In the genomic region with DNA sequence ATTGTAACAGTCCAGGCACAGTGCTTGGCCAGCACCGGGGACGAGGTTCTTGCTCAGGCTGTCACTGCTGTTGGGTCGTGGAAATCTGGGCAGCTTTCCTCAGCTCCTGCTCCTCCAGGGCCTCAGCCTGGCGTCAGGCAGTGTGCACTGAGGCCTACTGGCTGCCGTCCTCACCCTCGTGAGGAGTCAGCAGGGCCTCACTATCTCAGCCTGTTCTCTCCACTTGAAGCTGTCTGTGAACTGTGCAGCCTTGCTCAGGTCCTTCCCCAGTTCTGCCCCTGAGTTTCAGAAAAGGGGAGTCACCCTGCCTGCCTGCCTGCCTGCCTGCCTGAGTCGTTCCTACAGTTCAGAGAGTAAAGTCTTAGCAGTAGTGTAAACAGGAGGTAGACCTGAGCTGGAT, we compare ENCODE assay signal across 28 mouse cellular contexts. TPM values are rescaled to one million over a fixed set of nuclear protein-coding genes. Genes with fewer than 3 reads are reported as not detected.
DNase-seq lines count a peak whose midpoint lies in the region; ATAC-seq lines count a peak whose summit lies in the region.
"Had no signal": no experiment of that assay in that cellular context is flagged by ENCODE, and none has a peak within 500 bp of the region (broad histone marks: within the 10 kb centered on the region; RNA-seq: fewer than 3 reads in every experiment).

No protein-coding gene starts in this region.

- H3K36me3 ChIP-seq in heart, embryonic 12.5 days = peaks cover 34% of the 10 kb centered on the region
- H3K36me3 ChIP-seq in heart, embryonic 16.5 days (ENCODE audit: control insufficient read depth, insufficient read depth) = no peaks in the 10 kb centered on the region

- intact Hi-C loops in heart, postnatal 36 days (cut with DNase I) = no loop called here
- intact Hi-C loops in heart, postnatal 14 days (cut with DNase I) = no loop called here

- peaks cover 30% of the 10 kb centered on the region for H3K4me1 ChIP-seq in heart, embryonic 12.5 days (replicated peaks)
- H3K4me1 ChIP-seq in heart, embryonic 16.5 days (ENCODE audit: control insufficient read depth, insufficient read depth, low read length) = peaks cover 18% of the 10 kb centered on the region
- H3K4me1 ChIP-seq: embryonic facial prominence, embryonic 15.5 days; kidney, embryonic 15.5 days had no signal

- 60% methylated on average over 7 of the region's 7 CpGs for WGBS in heart, embryonic 12.5 days
- WGBS in heart, embryonic 16.5 days = 31% methylated on average over 7 of the region's 7 CpGs

- H3K4me3 ChIP-seq in heart, embryonic 12.5 days = no peak overlapping the region
- H3K4me3 ChIP-seq in heart, embryonic 16.5 days (ENCODE audit: low read length) = no peak overlapping the region
- H3K4me3 ChIP-seq: embryonic facial prominence, embryonic 10.5 days; embryonic facial prominence, embryonic 15.5 days; forebrain, embryonic 12.5 days; kidney, embryonic 15.5 days; limb, embryonic 12.5 days; midbrain, embryonic 12.5 days had no signal

- peak; percentile 57; the same call in 1 of the 2 replicates for ATAC-seq in heart, embryonic 12.5 days (ENCODE audit: insufficient number of reproducible peaks, low FRiP score)
- ATAC-seq in heart, embryonic 16.5 days (replicated peaks; ENCODE audit: extremely low read depth, insufficient read depth, low FRiP score) = peak; percentile 53

- no peaks in the 10 kb centered on the region for H3K27me3 ChIP-seq in heart, embryonic 12.5 days (replicated peaks)
- no peaks in the 10 kb centered on the region for H3K27me3 ChIP-seq in heart, embryonic 16.5 days (ENCODE audit: control insufficient read depth, insufficient read depth, low read length)
- H3K27me3 ChIP-seq: embryonic facial prominence, embryonic 15.5 days; forebrain, embryonic 12.5 days; kidney, embryonic 15.5 days; limb, embryonic 12.5 days; midbrain, embryonic 12.5 days had no signal

- H3K4me2 ChIP-seq in heart, embryonic 12.5 days = no peak overlapping the region
- no peak overlapping the region for H3K4me2 ChIP-seq in heart, embryonic 16.5 days (ENCODE audit: low read depth, low read length)
- H3K4me2 ChIP-seq: embryonic facial prominence, embryonic 15.5 days; forebrain, embryonic 12.5 days; hindbrain, embryonic 14.5 days; kidney, embryonic 15.5 days; limb, embryonic 12.5 days; liver, embryonic 11.5 days; midbrain, embryonic 12.5 days had no signal

- no peaks in the 10 kb centered on the region for H3K9me3 ChIP-seq in heart, embryonic 12.5 days (replicated peaks)
- H3K9me3 ChIP-seq in heart, embryonic 16.5 days (replicated peaks; ENCODE audit: control insufficient read depth, low read length) = no peaks in the 10 kb centered on the region
- H3K9me3 ChIP-seq: embryonic facial prominence, embryonic 10.5 days; embryonic facial prominence, embryonic 15.5 days; forebrain, embryonic 12.5 days; G1E; kidney, embryonic 15.5 days; limb, embryonic 12.5 days; midbrain, embryonic 12.5 days had no signal

- DNase-seq in heart, adult 11 months = peak; percentile 91
- no peak for DNase-seq in heart, postnatal 36 days
- no peak for DNase-seq in heart, postnatal 14 days
- peak; percentile 21 for DNase-seq in T-cell, adult 2 months (ENCODE audit: low spot score)
- DNase-seq in urinary bladder, postnatal 14 days (ENCODE audit: low spot score) = no peak
- DNase-seq: adrenal gland, postnatal 10 days; cerebellum, adult 8-10 months; cerebellum, postnatal 25 days; gastrocnemius, postnatal 25 days; lung, postnatal 36 days; thymus, postnatal 14 days had no signal

- H3K27ac ChIP-seq in heart, embryonic 12.5 days (ENCODE audit: poor library complexity, severe bottlenecking) = peak overlapping the region; percentile 30
- H3K27ac ChIP-seq in heart, embryonic 16.5 days (ENCODE audit: low read length) = peak overlapping the region; percentile 76
- H3K27ac ChIP-seq: embryonic facial prominence, embryonic 10.5 days; embryonic facial prominence, embryonic 15.5 days; forebrain, embryonic 12.5 days; hindbrain, embryonic 14.5 days; kidney, embryonic 15.5 days; limb, embryonic 12.5 days; midbrain, embryonic 12.5 days had no signal

- peak overlapping the region; percentile 38; the same call in 1 of the 2 replicates for H3K9ac ChIP-seq in heart, embryonic 12.5 days
- peak overlapping the region; percentile 60 for H3K9ac ChIP-seq in heart, embryonic 16.5 days (ENCODE audit: low read length)
- H3K9ac ChIP-seq: embryonic facial prominence, embryonic 15.5 days; forebrain, embryonic 12.5 days; hindbrain, embryonic 14.5 days; kidney, embryonic 15.5 days; limb, embryonic 12.5 days; midbrain, embryonic 12.5 days had no signal

RNA-seq across cellular contexts. Expression of gene Smg9, which starts 15.8 kb away (rescaled TPM):
- total RNA-seq in heart, postnatal 36 days (2021) = 1 to 10 TPM; 7.1 to 9.6 TPM
- polyA plus RNA-seq in heart, embryonic 12.5 days (2016; fragmentation: Nextera tagmentation; extraction: Ambion mirVana) = 21.4 and 21.6 TPM in 2 replicates
- total RNA-seq in heart, postnatal 14 days (2021) = 10 to 100 TPM in 1 of 2 experiments, 1 to 10 TPM in 1; 9.4 to 10.2 TPM
- 18.7 and 20.5 TPM in 2 replicates for polyA plus RNA-seq in heart, embryonic 16.5 days (2015; fragmentation: Nextera tagmentation; extraction: Ambion mirVana)

RNA-seq across cellular contexts. Expression of gene Irgc1, which starts 36.8 kb away (rescaled TPM):
- total RNA-seq in heart, postnatal 36 days (2021) = not detected
- polyA plus RNA-seq in heart, embryonic 12.5 days (2016; fragmentation: Nextera tagmentation; extraction: Ambion mirVana) = not detected in 2 replicates
- not detected for total RNA-seq in heart, postnatal 14 days (2021)
- polyA plus RNA-seq in heart, embryonic 16.5 days (2015; fragmentation: Nextera tagmentation; extraction: Ambion mirVana) = 0.29 TPM in 1 of 2 replicates, not detected in the other
- total RNA-seq: gastrocnemius, postnatal 25 days; hematopoietic stem cell, adult 5-6 weeks; layer of hippocampus, adult 18-20 months; layer of hippocampus, postnatal 10 days had no signal
- polyA plus RNA-seq: embryonic facial prominence, embryonic 10.5 days; embryonic facial prominence, embryonic 15.5 days; forebrain, embryonic 12.5 days; hindbrain, embryonic 14.5 days; kidney, embryonic 15.5 days; limb, embryonic 12.5 days; liver, embryonic 11.5 days; liver, embryonic 16.5 days; lung, embryonic 16.5 days; midbrain, embryonic 12.5 days; neural tube, embryonic 14.5 days had no signal

RNA-seq across cellular contexts. Expression of gene Kcnn4, which starts 45.2 kb away (rescaled TPM):
- under 1 TPM; 0.42 to 0.62 TPM for total RNA-seq in heart, postnatal 36 days (2021)
- polyA plus RNA-seq in heart, embryonic 12.5 days (2016; fragmentation: Nextera tagmentation; extraction: Ambion mirVana) = 6.9 and 7.8 TPM in 2 replicates
- total RNA-seq in heart, postnatal 14 days (2021) = 1 to 10 TPM; 1.0 to 3.3 TPM
- 5.2 and 10.9 TPM in 2 replicates for polyA plus RNA-seq in heart, embryonic 16.5 days (2015; fragmentation: Nextera tagmentation; extraction: Ambion mirVana)

RNA-seq across cellular contexts. Expression of gene Plaur, which starts 47.0 kb away (rescaled TPM):
- total RNA-seq in heart, postnatal 36 days (2021) = 1 to 10 TPM; 1.9 to 3.3 TPM
- 5.6 and 8.8 TPM in 2 replicates for polyA plus RNA-seq in heart, embryonic 12.5 days (2016; fragmentation: Nextera tagmentation; extraction: Ambion mirVana)
- total RNA-seq in heart, postnatal 14 days (2021) = 1 to 10 TPM; 3.5 to 4.0 TPM
- polyA plus RNA-seq in heart, embryonic 16.5 days (2015; fragmentation: Nextera tagmentation; extraction: Ambion mirVana) = 8.1 and 8.8 TPM in 2 replicates

Comparison
In these comparisons a context has a peak if more than half of its experiments do, and no peak if none do; other contexts are left out.
1. DNase-seq: peak in heart, adult 11 months (single experiment) and T-cell, adult 2 months (single experiment); none in heart, postnatal 36 days (0 of 2), heart, postnatal 14 days (0 of 2) and urinary bladder, postnatal 14 days (single experiment).